Mouse (Mus musculus): ENCODE data around the gene Ednra.

GRCm38 (mm10) chr8:77650646-77651190, 73.5 kb downstream of the Ednra start:
- no peak for TF ChIP-seq CTCF (IDR thresholded peaks at IDR 0.05; ENCODE audit: extremely low read depth, insufficient read length, insufficient replicate concordance, low read depth, low read length)
- no peak for TF ChIP-seq POLR2A (IDR thresholded peaks at IDR 0.05; ENCODE audit: low read depth, low read length)

All from small intestine, adult 2 months (tissue).